8 mouse cellular contexts compared by ENCODE assay signal in the genomic region with DNA sequence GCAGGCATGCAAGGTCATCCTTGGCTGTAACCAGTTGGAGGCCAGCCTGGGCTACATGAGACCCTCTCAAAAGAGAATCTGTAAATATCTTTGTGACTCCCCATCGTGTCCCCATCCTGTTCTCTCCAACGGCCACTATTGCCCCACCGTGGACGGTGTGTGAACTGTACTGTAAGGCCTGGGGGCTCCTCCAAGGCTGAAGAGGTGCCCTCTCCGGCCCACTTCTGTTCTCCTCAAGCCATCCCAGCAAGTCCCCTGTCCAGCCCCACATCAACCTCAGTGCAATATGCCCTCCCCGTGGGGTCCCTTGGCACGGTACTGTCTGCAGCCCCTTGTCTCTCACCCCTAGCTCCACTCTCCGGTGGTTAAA. TPM values are rescaled to one million over a fixed set of nuclear protein-coding genes. Genes with fewer than 3 reads are reported as not detected.
A peak's percentile ranks its signal among the peaks of the same experiment; 100 is the strongest.
DNase-seq lines count a peak whose midpoint lies in the region; ATAC-seq lines count a peak whose summit lies in the region.

No protein-coding gene starts in this region.

- peak overlapping the region; percentile 54 for H3K9ac ChIP-seq in hindbrain, embryonic 11.5 days (ENCODE audit: low read depth, low read length)
- H3K9ac ChIP-seq in midbrain, embryonic 11.5 days (ENCODE audit: low read length), result peak overlapping the region; percentile 60

- peak overlapping the region; percentile 78 for H3K4me2 ChIP-seq in hindbrain, embryonic 11.5 days (replicated peaks; ENCODE audit: low read depth, low read length)
- H3K4me2 ChIP-seq in midbrain, embryonic 11.5 days, result peak overlapping the region; percentile 83

- peak overlapping the region; percentile 80; the same call in 1 of the 2 replicates for H3K27ac ChIP-seq in hindbrain, embryonic 11.5 days (ENCODE audit: low read depth, low read length)
- peak overlapping the region; percentile 79; the same call in 1 of the 2 replicates for H3K27ac ChIP-seq in midbrain, embryonic 11.5 days (ENCODE audit: low read depth, low read length)

- no peaks in the 10 kb centered on the region for H3K9me3 ChIP-seq in hindbrain, embryonic 11.5 days (ENCODE audit: control insufficient read depth, low read length)
- no peaks in the 10 kb centered on the region for H3K9me3 ChIP-seq in midbrain, embryonic 11.5 days (ENCODE audit: control insufficient read depth, low read length)

- ATAC-seq in cerebellum, adult (ENCODE audit: insufficient number of reproducible peaks, low FRiP score, low TSS enrichment), result 0 out of 2 replicates have a peak, but pooled peaks have one; percentile 4
- no peak for ATAC-seq in hindbrain, embryonic 11.5 days (ENCODE audit: low FRiP score)
- ATAC-seq in midbrain, embryonic 11.5 days (ENCODE audit: low FRiP score), result no peak

- H3K4me1 ChIP-seq in hindbrain, embryonic 11.5 days (replicated peaks; ENCODE audit: control insufficient read depth, insufficient read depth, low read length), result peaks cover 15% of the 10 kb centered on the region
- peaks cover 29% of the 10 kb centered on the region for H3K4me1 ChIP-seq in midbrain, embryonic 11.5 days (ENCODE audit: control insufficient read depth, insufficient read depth, low read length)

- H3K27me3 ChIP-seq in hindbrain, embryonic 11.5 days (ENCODE audit: control insufficient read depth, insufficient read depth, low read length), result no peaks in the 10 kb centered on the region
- H3K27me3 ChIP-seq in midbrain, embryonic 11.5 days (ENCODE audit: control insufficient read depth, insufficient read depth, low read length), result no peaks in the 10 kb centered on the region; the same call in 1 of the 2 replicates

- peaks cover 9% of the 10 kb centered on the region for H3K36me3 ChIP-seq in hindbrain, embryonic 11.5 days (ENCODE audit: control insufficient read depth, insufficient read depth, low read length)
- peaks cover 23% of the 10 kb centered on the region for H3K36me3 ChIP-seq in midbrain, embryonic 11.5 days (ENCODE audit: control insufficient read depth, insufficient read depth, low read length)

- intact Hi-C loops in gastrocnemius, postnatal 14 days (cut with DNase I; ENCODE audit: low total_unique reads), result no loop called here

- 53% methylated on average over 8 of the region's 8 CpGs for WGBS in hindbrain, embryonic 11.5 days
- WGBS in midbrain, embryonic 11.5 days, result 47% methylated on average over 8 of the region's 8 CpGs

- DNase-seq in cerebellum, adult 9-10 months, result no peak
- DNase-seq in thymus, postnatal 4 days, result peak; percentile 65
- DNase-seq in thymus, postnatal 0 days (ENCODE audit: low spot score), result no peak
- no peak for DNase-seq in hindbrain, embryonic 11.5 days (ENCODE audit: low spot score)
- no peak for DNase-seq in midbrain, embryonic 11.5 days (ENCODE audit: low spot score, missing footprints)
- DNase-seq in frontal cortex, postnatal 14 days (ENCODE audit: low spot score in 2 of 2), result no peak
- no peak for DNase-seq in gastrocnemius, postnatal 14 days

- peak overlapping the region; percentile 99; the same call in 1 of the 2 replicates for H3K4me3 ChIP-seq in hindbrain, embryonic 11.5 days (ENCODE audit: low read depth, low read length)
- peak overlapping the region; percentile 94; the same call in 1 of the 2 replicates for H3K4me3 ChIP-seq in midbrain, embryonic 11.5 days (ENCODE audit: low read depth, low read length)

RNA-seq across cellular contexts. Expression of a gene that starts 1.6 kb away (rescaled TPM):
- polyA plus RNA-seq in thymus, postnatal 0 days (2015; fragmentation: Nextera tagmentation; extraction: Ambion mirVana), result 41.3 and 45.8 TPM in 2 replicates
- polyA plus RNA-seq in hindbrain, embryonic 11.5 days (2014; fragmentation: Nextera tagmentation; extraction: Ambion mirVana), result 26.0 and 28.9 TPM in 2 replicates
- 31.9 and 36.8 TPM in 2 replicates for polyA plus RNA-seq in midbrain, embryonic 11.5 days (2014; fragmentation: Nextera tagmentation; extraction: Ambion mirVana)
- 1 to 10 TPM; 7.7 to 10.0 TPM for total RNA-seq in gastrocnemius, postnatal 14 days (2021)

RNA-seq across cellular contexts. Expression of a gene that starts 9.2 kb away (rescaled TPM):
- 97.5 and 103 TPM in 2 replicates for polyA plus RNA-seq in thymus, postnatal 0 days (2015; fragmentation: Nextera tagmentation; extraction: Ambion mirVana)
- 2.3 TPM in 2 replicates for polyA plus RNA-seq in hindbrain, embryonic 11.5 days (2014; fragmentation: Nextera tagmentation; extraction: Ambion mirVana)
- 2.4 and 2.6 TPM in 2 replicates for polyA plus RNA-seq in midbrain, embryonic 11.5 days (2014; fragmentation: Nextera tagmentation; extraction: Ambion mirVana)
- total RNA-seq in gastrocnemius, postnatal 14 days (2021), result 1 to 10 TPM; 1.5 to 2.2 TPM

RNA-seq across cellular contexts. Expression of a gene that starts 23.8 kb away (rescaled TPM):
- polyA plus RNA-seq in thymus, postnatal 0 days (2015; fragmentation: Nextera tagmentation; extraction: Ambion mirVana), result 0.14 and 0.16 TPM in 2 replicates
- polyA plus RNA-seq in hindbrain, embryonic 11.5 days (2014; fragmentation: Nextera tagmentation; extraction: Ambion mirVana), result not detected in 2 replicates
- 0.04 TPM in 1 of 2 replicates, not detected in the other for polyA plus RNA-seq in midbrain, embryonic 11.5 days (2014; fragmentation: Nextera tagmentation; extraction: Ambion mirVana)
- 1 to 10 TPM; 1.8 to 2.0 TPM for total RNA-seq in gastrocnemius, postnatal 14 days (2021)

RNA-seq across cellular contexts. Expression of a gene that starts 26.6 kb away (rescaled TPM):
- 36.9 and 38.6 TPM in 2 replicates for polyA plus RNA-seq in thymus, postnatal 0 days (2015; fragmentation: Nextera tagmentation; extraction: Ambion mirVana)
- polyA plus RNA-seq in hindbrain, embryonic 11.5 days (2014; fragmentation: Nextera tagmentation; extraction: Ambion mirVana), result 46.3 and 47.0 TPM in 2 replicates
- polyA plus RNA-seq in midbrain, embryonic 11.5 days (2014; fragmentation: Nextera tagmentation; extraction: Ambion mirVana), result 42.0 and 46.2 TPM in 2 replicates
- 10 to 100 TPM; 18.5 to 22.8 TPM for total RNA-seq in gastrocnemius, postnatal 14 days (2021)

RNA-seq across cellular contexts. Expression of a gene that starts 27.9 kb away (rescaled TPM):
- polyA plus RNA-seq in thymus, postnatal 0 days (2015; fragmentation: Nextera tagmentation; extraction: Ambion mirVana), result 7.8 and 9.3 TPM in 2 replicates
- polyA plus RNA-seq in hindbrain, embryonic 11.5 days (2014; fragmentation: Nextera tagmentation; extraction: Ambion mirVana), result 3.8 and 3.9 TPM in 2 replicates
- 3.9 and 4.0 TPM in 2 replicates for polyA plus RNA-seq in midbrain, embryonic 11.5 days (2014; fragmentation: Nextera tagmentation; extraction: Ambion mirVana)
- not detected for total RNA-seq in gastrocnemius, postnatal 14 days (2021)

Comparison
In these comparisons a context has a peak if more than half of its experiments do, and no peak if none do; other contexts are left out.
1. RNA of a gene that starts 9.2 kb away (polyA plus RNA-seq): 97.5 to 103 TPM in thymus, postnatal 0 days; 2.4 to 2.6 TPM in midbrain, embryonic 11.5 days and 2.3 TPM in hindbrain, embryonic 11.5 days; every median in the first group is over 10 times any median in the second.